Mouse (Mus musculus) midbrain, embryonic 16.5 days (tissue): Measurements from ENCODE around the gene Casq1. TPM values are rescaled to one million over a fixed set of nuclear protein-coding genes. Genes with fewer than 3 reads are reported as not detected.

Experiments used
- ATAC-seq: fragments of 200-750 bp; cut with Nextera tagmentation; 2 replicates; pipeline ENCODE4 v1.8.0; 2017; ENCODE audit warnings: moderate TSS enrichment
- H3K27ac ChIP-seq: fragments of 300-500 bp; sonication (generic); 2 replicates; pipeline ENCODE4 v1.5.1; 2014; ENCODE audit warnings: mild to moderate bottlenecking, low read length, mixed read lengths
- H3K27me3 ChIP-seq: fragments of 300-500 bp; sonication (generic); 2 replicates; pipeline ENCODE4 v1.6.1; 2014; ENCODE audit warnings: low read depth, low read length, mixed read lengths; ENCODE audit not compliant: control insufficient read depth, insufficient read depth
- H3K36me3 ChIP-seq: fragments of 300-500 bp; sonication (generic); 2 replicates; pipeline ENCODE4 v1.6.1; 2014; ENCODE audit warnings: mild to moderate bottlenecking, low read length, moderate library complexity, mixed read lengths; ENCODE audit not compliant: control insufficient read depth, insufficient read depth
- H3K4me1 ChIP-seq: fragments of 300-500 bp; sonication (generic); 2 replicates; pipeline ENCODE4 v1.6.1; 2014; ENCODE audit warnings: mild to moderate bottlenecking, low read length, mixed read lengths; ENCODE audit not compliant: control insufficient read depth, insufficient read depth
- H3K4me2 ChIP-seq: fragments of 300-500 bp; sonication (generic); 2 replicates; pipeline ENCODE4 v1.6.1; 2014; ENCODE audit warnings: mild to moderate bottlenecking, low read length, mixed read lengths
- H3K4me3 ChIP-seq: fragments of 300-500 bp; sonication (generic); 2 replicates; pipeline ENCODE4 v1.5.1; 2014; ENCODE audit warnings: low read depth, mild to moderate bottlenecking, low read length, moderate library complexity, mixed read lengths
- H3K9ac ChIP-seq: fragments of 300-500 bp; sonication (generic); 2 replicates; pipeline ENCODE4 v1.6.1; 2014; ENCODE audit warnings: low read depth, low read length, mixed read lengths
- H3K9me3 ChIP-seq: fragments of 300-500 bp; sonication (generic); replicated peaks from 2 replicates; pipeline ENCODE4 v1.6.1; 2014; ENCODE audit warnings: mild to moderate bottlenecking, low read length, mixed read lengths; ENCODE audit not compliant: control insufficient read depth, poor library complexity, severe bottlenecking
- WGBS: fragments of 180-500 bp; shearing (Covaris S2); extraction: QIAGEN DNeasy Blood & Tissue Kit; methylation state at CpG from one replicate; pipeline ENCODE4 v1.1.7; 2014; 5-methylcytosine and 5-hydroxymethylcytosine counted together
- polyA plus RNA-seq: library from polyadenylated mRNA; unstranded; fragments of >200 nt; fragmentation: Nextera tagmentation; extraction: Ambion mirVana; gene quantifications from 2 replicates; pipeline ENCODE4 v1.2.1, GENCODE M21; 2015

Gene Casq1
- polyA plus RNA-seq, 1 experiment from 2014 or later, result 1.8 TPM

- H3K4me1 ChIP-seq, result no peaks in the 10 kb centered on the region
- H3K4me3 ChIP-seq, result no peak overlapping the region
- ATAC-seq, result no peak
- H3K27me3 ChIP-seq, result no peaks in the 10 kb centered on the region
- no peaks in the 10 kb centered on the region for H3K36me3 ChIP-seq
- no peak overlapping the region for H3K9ac ChIP-seq
- no peaks in the 10 kb centered on the region for H3K9me3 ChIP-seq
- 26% methylated on average over 6 of the region's 6 CpGs for WGBS
- H3K27ac ChIP-seq, result no peak overlapping the region
- no peak overlapping the region for H3K4me2 ChIP-seq
Observed at GRCm38 (mm10) chr1:172240945-172241708, 21.5 kb upstream of the Casq1 start.

- 91% methylated on average over 1 of the region's 1 CpGs for WGBS
- Histone ChIP-seq H3K36me3 (no peaks in the 10 kb centered on the region), H3K9me3 (no peaks in the 10 kb centered on the region), H3K27ac (no peak overlapping the region), H3K4me1 (no peaks in the 10 kb centered on the region), H3K9ac (no peak overlapping the region), H3K4me3 (no peak overlapping the region), H3K4me2 (no peak overlapping the region), H3K27me3 (no peaks in the 10 kb centered on the region)
- no peak for ATAC-seq
Observed at GRCm38 (mm10) chr1:172229215-172229614, 9.5 kb upstream of the Casq1 start.

DNA sequence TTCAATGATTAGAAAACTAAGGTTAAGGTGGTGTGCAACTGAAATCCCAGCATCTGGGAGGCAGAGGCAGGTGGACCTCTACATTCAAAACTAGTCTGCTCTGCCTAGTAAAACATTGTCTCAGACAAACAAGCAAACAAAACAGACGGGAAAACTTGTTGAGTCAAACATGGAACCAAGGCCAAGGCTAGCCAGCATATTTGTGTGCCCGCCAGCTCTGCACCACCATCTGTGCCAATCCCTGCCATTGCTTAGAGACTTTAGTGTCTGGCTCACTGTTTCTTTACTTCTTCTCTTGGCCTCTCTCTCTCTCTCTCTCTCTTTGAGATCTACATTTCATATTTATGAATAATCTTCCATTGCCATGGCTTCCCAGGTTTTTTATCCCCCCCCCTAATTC, 8.5 kb upstream of the Casq1 start:
- Histone ChIP-seq H3K36me3 (no peaks in the 10 kb centered on the region), H3K4me2 (no peak overlapping the region), H3K9ac (no peak overlapping the region), H3K27ac (no peak overlapping the region), H3K9me3 (no peaks in the 10 kb centered on the region), H3K27me3 (no peaks in the 10 kb centered on the region), H3K4me3 (no peak overlapping the region), H3K4me1 (no peaks in the 10 kb centered on the region)
- WGBS, result 83% methylated on average over 2 of the region's 2 CpGs
- no peak for ATAC-seq

- Histone ChIP-seq H3K9ac (no peak overlapping the region), H3K4me1 (peaks cover 17% of the 10 kb centered on the region), H3K4me2 (no peak overlapping the region), H3K4me3 (no peak overlapping the region), H3K9me3 (no peaks in the 10 kb centered on the region), H3K36me3 (no peaks in the 10 kb centered on the region), H3K27ac (no peak overlapping the region), H3K27me3 (no peaks in the 10 kb centered on the region)
- no peak for ATAC-seq
- WGBS, result 46% methylated on average over 11 of the region's 11 CpGs
Observed at GRCm38 (mm10) chr1:172221297-172222063, 1.8 kb upstream of the Casq1 start.

GRCm38 (mm10) chr1:172220414-172220813, 746 bp upstream of the Casq1 start:
- Histone ChIP-seq H3K9me3 (no peaks in the 10 kb centered on the region), H3K4me3 (no peak overlapping the region), H3K36me3 (no peaks in the 10 kb centered on the region), H3K27ac (peak overlapping the region; percentile 43), H3K4me1 (peaks cover 17% of the 10 kb centered on the region), H3K4me2 (no peak overlapping the region), H3K9ac (no peak overlapping the region), H3K27me3 (no peaks in the 10 kb centered on the region)
- peak; percentile 33; the same call in 1 of the 2 replicates for ATAC-seq
- WGBS, result 27% methylated on average over 10 of the region's 10 CpGs

DNA sequence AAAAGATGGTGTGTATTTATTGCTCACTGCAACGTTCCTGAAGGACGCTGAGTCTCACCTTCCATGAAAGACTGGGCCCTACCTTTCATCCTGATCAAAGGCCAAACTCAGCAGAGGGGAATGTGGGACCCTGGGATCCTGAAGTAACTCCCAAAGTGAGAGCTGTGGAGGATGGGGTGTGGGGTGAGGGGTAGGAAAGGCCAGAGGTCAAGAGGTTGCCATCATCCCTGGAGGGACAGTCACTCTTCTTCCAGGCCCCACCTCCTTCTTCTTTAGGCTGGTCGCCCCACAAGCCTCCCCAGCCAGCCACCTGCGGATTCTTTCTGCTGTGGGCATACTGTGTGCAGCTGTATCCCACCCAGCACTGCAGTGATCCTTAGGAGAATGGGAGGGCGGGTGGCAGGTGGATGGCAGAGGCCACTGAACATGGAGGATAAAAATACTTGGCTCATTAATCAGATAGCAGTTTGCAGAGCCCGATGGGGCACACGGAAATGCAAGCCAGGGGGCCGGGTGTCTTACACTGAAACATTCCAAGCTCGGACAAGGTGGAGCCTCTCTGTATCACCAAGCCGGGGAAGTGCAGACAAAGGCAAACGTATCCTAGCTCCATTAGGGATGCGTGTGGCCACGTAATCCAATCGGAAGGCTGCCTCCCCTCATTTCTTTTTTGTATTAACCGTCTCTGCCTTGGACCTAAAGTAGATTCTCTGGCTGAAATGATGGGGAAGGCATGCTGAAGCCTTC, 1.3 kb downstream of the Casq1 start:
- peaks cover 17% of the 10 kb centered on the region for H3K4me1 ChIP-seq
- 50% methylated on average over 15 of the region's 15 CpGs for WGBS
- H3K4me2 ChIP-seq, result no peak overlapping the region
- H3K9ac ChIP-seq, result no peak overlapping the region
- no peaks in the 10 kb centered on the region for H3K36me3 ChIP-seq
- no peak for ATAC-seq
- no peaks in the 10 kb centered on the region for H3K27me3 ChIP-seq
- no peaks in the 10 kb centered on the region for H3K9me3 ChIP-seq
- H3K27ac ChIP-seq, result no peak overlapping the region
- H3K4me3 ChIP-seq, result no peak overlapping the region

GRCm38 (mm10) chr1:172217148-172217547, 2.5 kb downstream of the Casq1 start:
- Histone ChIP-seq H3K36me3 (no peaks in the 10 kb centered on the region), H3K4me3 (0 out of 2 replicates have a peak overlapping the region, but pooled peaks have one; percentile 7), H3K4me1 (peaks cover 15% of the 10 kb centered on the region), H3K9me3 (no peaks in the 10 kb centered on the region), H3K9ac (no peak overlapping the region), H3K4me2 (peak overlapping the region; percentile 39), H3K27me3 (no peaks in the 10 kb centered on the region), H3K27ac (peak overlapping the region; percentile 54; the same call in 1 of the 2 replicates)
- peak; percentile 43 for ATAC-seq
- 4% methylated on average over 5 of the region's 5 CpGs for WGBS

DNA sequence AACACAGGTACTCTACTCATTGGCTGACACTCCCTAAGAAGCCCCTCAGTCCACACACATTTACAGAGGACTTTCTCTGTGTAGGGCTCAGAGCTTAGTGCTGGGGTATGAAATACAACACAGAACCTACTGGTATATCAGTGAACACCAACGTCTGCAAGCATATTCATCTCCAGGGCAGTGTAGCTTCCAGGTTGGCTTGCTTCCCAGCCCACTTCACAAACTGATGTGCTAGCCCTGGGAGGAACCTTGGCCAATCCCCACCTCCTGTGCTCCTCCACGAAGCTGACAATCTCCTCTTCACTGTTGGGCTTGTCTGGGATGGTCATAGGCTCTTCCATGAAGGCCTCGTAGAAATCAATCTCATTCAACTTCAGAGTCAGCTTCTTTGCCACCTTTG, 4.9 kb downstream of the Casq1 start:
- Histone ChIP-seq H3K9me3 (no peaks in the 10 kb centered on the region), H3K9ac (no peak overlapping the region), H3K27me3 (no peaks in the 10 kb centered on the region), H3K27ac (no peak overlapping the region), H3K36me3 (no peaks in the 10 kb centered on the region), H3K4me3 (no peak overlapping the region), H3K4me1 (peaks cover 8% of the 10 kb centered on the region), H3K4me2 (no peak overlapping the region)
- ATAC-seq, result no peak
- 66% methylated on average over 3 of the region's 3 CpGs for WGBS
